Mouse (Mus musculus) C2C12 (cell line): ENCODE results near the gene Olfr1443. TPM values are rescaled to one million over a fixed set of nuclear protein-coding genes. Genes with fewer than 3 reads are reported as not detected.

Source experiments
- H3K27me3 ChIP-seq: one replicate; pipeline ENCODE4 v1.6.1; 2011; ENCODE audit not compliant: control insufficient read depth, insufficient read depth, insufficient read length
- H3K36me3 ChIP-seq: one replicate; pipeline ENCODE4 v1.6.1; 2011; ENCODE audit not compliant: control insufficient read depth, insufficient read depth
- H3K4me3 ChIP-seq: one replicate; pipeline ENCODE4 v1.5.1; 2011; ENCODE audit warnings: mild to moderate bottlenecking, control low read depth; ENCODE audit not compliant: poor library complexity, insufficient read depth, severe bottlenecking
- H3K79me2 ChIP-seq: one replicate; pipeline ENCODE4 v1.6.1; 2011; ENCODE audit not compliant: control insufficient read depth, insufficient read depth
- H3K79me3 ChIP-seq: one replicate; pipeline ENCODE4 v1.6.1; 2011; ENCODE audit warnings: low read depth, control low read depth
- H3ac ChIP-seq: one replicate; pipeline ENCODE3; 2011; ENCODE audit warnings: low read depth; ENCODE audit not compliant: control insufficient read depth, insufficient read length
- CEBPB ChIP-seq: IDR thresholded peaks from one replicate; pipeline ENCODE4 v1.6.1; 2011; ENCODE audit warnings: low read depth, mild to moderate bottlenecking, control low read depth, moderate library complexity
- CTCF ChIP-seq: IDR thresholded peaks from one replicate; pipeline ENCODE4 v1.5.1; 2011; ENCODE audit not compliant: control insufficient read depth, insufficient read depth, insufficient read length
- FOSL1 ChIP-seq: IDR thresholded peaks from one replicate; pipeline ENCODE4 v1.8.0; 2011; ENCODE audit warnings: mild to moderate bottlenecking, low read length; ENCODE audit not compliant: poor library complexity, insufficient read depth, severe bottlenecking
- MAX ChIP-seq: IDR thresholded peaks from one replicate; pipeline ENCODE4 v1.6.1; 2011; ENCODE audit warnings: mild to moderate bottlenecking, control low read depth
- MYOD1 ChIP-seq: IDR thresholded peaks from one replicate; pipeline ENCODE4 v1.6.1; 2011; ENCODE audit warnings: low read depth; ENCODE audit not compliant: control insufficient read depth, insufficient read length
- MYOG ChIP-seq: IDR thresholded peaks from one replicate; pipeline ENCODE4 v1.6.1; 2011; ENCODE audit not compliant: control insufficient read depth, insufficient read length; ENCODE audit errors: extremely low read depth
- USF1 ChIP-seq: IDR thresholded peaks from one replicate; pipeline ENCODE4 v1.6.1; 2011; ENCODE audit warnings: low read depth, mild to moderate bottlenecking, control low read depth, moderate library complexity
- long read RNA-seq, 2 experiments: library from polyadenylated mRNA; unstranded; transcript quantifications; one replicate each; pipeline ENCODE4 v2.0.0; 2019 to 2020
- polyA plus RNA-seq: library from polyadenylated mRNA; unstranded; fragments of >200 nt; fragmentation: generic; extraction: Trizol; gene quantifications from one replicate; pipeline ENCODE4 v1.2.1, GENCODE M21; 2012; ENCODE audit warnings: missing spikeins

Gene Olfr1443
- not detected for polyA plus RNA-seq
- long read RNA-seq, experiment 1 = 0 reads
- long read RNA-seq, experiment 2 = 0 reads

GRCm38 (mm10) chr19:12677812-12678211, at the start of gene Olfr1443:
Olfr1443 (plus strand) TSS chr19:12678112.
- Histone ChIP-seq H3K79me3 (no peaks in the 10 kb centered on the region), H3ac (no peak within 1 kb of the TSS), H3K4me3 (no peak within 1 kb of the TSS), H3K79me2 (no peaks in the 10 kb centered on the region), H3K36me3 (no peaks in the 10 kb centered on the region), H3K27me3 (no peaks in the 10 kb centered on the region)
- TF ChIP-seq CEBPB = no peak
- no peak for TF ChIP-seq CTCF
- no peak for TF ChIP-seq MYOG
- no peak for TF ChIP-seq USF1
- TF ChIP-seq FOSL1 = no peak
- TF ChIP-seq MAX = no peak
- no peak for TF ChIP-seq MYOD1

GRCm38 (mm10) chr19:12633176-12633575, 44.7 kb upstream of the Olfr1443 start, which contains the start of gene Glyat:
Glyat (plus strand) TSS chr19:12633308.
- Histone ChIP-seq H3ac (no peak within 1 kb of the TSS), H3K79me3 (no peaks in the 10 kb centered on the region), H3K4me3 (no peak within 1 kb of the TSS), H3K79me2 (no peaks in the 10 kb centered on the region), H3K36me3 (no peaks in the 10 kb centered on the region), H3K27me3 (no peaks in the 10 kb centered on the region)
- TF ChIP-seq FOSL1 (no peak), MYOD1 (no peak), CEBPB (no peak), USF1 (no peak), MYOG (no peak), MAX (no peak), CTCF (no peak)

GRCm38 (mm10) chr19:12634259-12634658, 43.7 kb upstream of the Olfr1443 start:
- no peak for TF ChIP-seq MYOG
- TF ChIP-seq USF1 = no peak
- TF ChIP-seq CTCF = no peak
- no peak for TF ChIP-seq MAX
- TF ChIP-seq FOSL1 = no peak
- no peak for TF ChIP-seq MYOD1
- TF ChIP-seq CEBPB = no peak
- Histone ChIP-seq H3K4me3 (no peak overlapping the region), H3K36me3 (no peaks in the 10 kb centered on the region), H3K79me3 (no peaks in the 10 kb centered on the region), H3ac (no peak overlapping the region), H3K79me2 (no peaks in the 10 kb centered on the region), H3K27me3 (no peaks in the 10 kb centered on the region)

- TF ChIP-seq MYOG (no peak), FOSL1 (no peak), CEBPB (no peak), MYOD1 (no peak), USF1 (no peak), CTCF (no peak), MAX (no peak)
- H3K4me3 ChIP-seq = no peak overlapping the region
- H3K27me3 ChIP-seq = no peaks in the 10 kb centered on the region
Measured at GRCm38 (mm10) chr19:12634963-12635362, 42.9 kb upstream of the Olfr1443 start.

DNA sequence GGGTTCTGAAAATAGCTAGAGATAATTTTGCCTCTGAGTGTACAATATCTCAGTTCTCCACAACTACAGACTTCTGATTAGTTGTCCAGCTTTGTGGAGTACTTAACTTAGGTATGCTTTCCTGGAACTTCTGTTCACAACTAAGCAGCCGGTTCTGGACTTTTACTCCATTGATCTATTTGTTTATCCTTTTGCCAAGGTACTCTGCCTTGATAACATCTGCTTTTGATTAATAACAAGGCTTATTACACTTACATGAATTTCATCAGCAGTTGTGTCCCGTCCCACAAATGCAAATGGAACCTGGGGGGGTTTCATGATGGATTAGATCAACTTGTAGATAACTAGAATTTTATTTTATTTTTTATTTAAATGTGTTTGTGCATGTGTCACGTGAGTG, 41.0 kb upstream of the Olfr1443 start:
- no peak for TF ChIP-seq MYOG
- no peaks in the 10 kb centered on the region for H3K79me3 ChIP-seq
- H3K36me3 ChIP-seq = no peaks in the 10 kb centered on the region
- no peak overlapping the region for H3ac ChIP-seq
- H3K4me3 ChIP-seq = no peak overlapping the region
- no peaks in the 10 kb centered on the region for H3K79me2 ChIP-seq
- no peaks in the 10 kb centered on the region for H3K27me3 ChIP-seq

More at GRCm38 (mm10) chr19:12634963-12635362, 42.9 kb upstream of the Olfr1443 start:
- Histone ChIP-seq H3K79me2 (no peaks in the 10 kb centered on the region), H3K36me3 (no peaks in the 10 kb centered on the region), H3K79me3 (no peaks in the 10 kb centered on the region), H3ac (no peak overlapping the region)

GRCm38 (mm10) chr19:12638049-12638448, 39.9 kb upstream of the Olfr1443 start:
- H3ac ChIP-seq = no peak overlapping the region
- H3K4me3 ChIP-seq = no peak overlapping the region
- H3K27me3 ChIP-seq = no peaks in the 10 kb centered on the region
- H3K79me2 ChIP-seq = no peaks in the 10 kb centered on the region
- H3K79me3 ChIP-seq = no peaks in the 10 kb centered on the region
- TF ChIP-seq CEBPB (no peak), MAX (no peak), FOSL1 (no peak), MYOG (no peak), MYOD1 (no peak), CTCF (no peak), USF1 (no peak)
- H3K36me3 ChIP-seq = no peaks in the 10 kb centered on the region
